Mouse (Mus musculus): Measurements from ENCODE around the gene Anapc11. TPM values are rescaled to one million over a fixed set of nuclear protein-coding genes. Genes with fewer than 3 reads are reported as not detected.

The Anapc11 gene
- total RNA-seq, 2 experiments from 2014 or later = 21.9 to 110 TPM

DNA sequence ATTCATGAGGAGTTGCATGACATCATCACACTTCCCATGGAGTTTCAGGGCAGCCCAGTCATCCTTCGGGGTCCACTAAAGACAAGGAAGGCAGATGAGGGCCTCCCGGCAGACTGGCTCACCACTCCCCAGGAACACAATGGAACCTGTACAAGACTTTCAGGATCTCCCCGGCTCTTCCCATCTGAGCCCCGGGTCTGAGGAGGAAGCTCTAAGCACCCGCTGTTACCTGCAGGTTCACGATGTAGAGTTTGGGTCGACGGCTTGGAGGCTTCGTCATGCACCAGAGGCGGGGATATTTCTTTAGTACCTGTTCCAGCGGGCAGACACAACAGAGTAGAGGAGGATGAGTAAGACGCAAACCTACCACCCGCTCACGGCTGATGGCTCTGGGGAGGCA lies 22.0 kb downstream of the Anapc11 start:
- ATAC-seq (replicated peaks; ENCODE audit: low FRiP score, low TSS enrichment, poor library complexity, severe bottlenecking) = no peak

DNA sequence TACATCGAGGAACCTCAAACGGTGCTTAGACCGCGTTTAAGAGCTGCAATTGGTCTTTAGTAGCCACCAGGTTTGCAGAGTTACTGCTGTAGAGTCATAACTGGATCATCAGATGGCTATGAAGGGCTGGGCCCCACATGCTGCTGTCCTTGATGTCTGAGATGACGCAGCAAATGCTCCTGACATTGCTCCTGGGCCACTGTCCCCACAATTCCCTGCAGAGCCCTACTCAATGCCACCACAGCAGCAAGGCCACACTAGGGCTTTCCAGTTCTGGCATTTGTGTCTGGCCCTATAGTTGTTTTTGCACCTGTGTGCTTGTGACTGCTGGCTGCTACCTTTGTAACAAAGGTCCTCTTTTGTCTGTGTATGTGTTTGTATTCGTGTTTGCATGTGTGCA lies 24.6 kb downstream of the Anapc11 start:
- ATAC-seq (replicated peaks; ENCODE audit: low FRiP score, low TSS enrichment, poor library complexity, severe bottlenecking) = no peak

DNA sequence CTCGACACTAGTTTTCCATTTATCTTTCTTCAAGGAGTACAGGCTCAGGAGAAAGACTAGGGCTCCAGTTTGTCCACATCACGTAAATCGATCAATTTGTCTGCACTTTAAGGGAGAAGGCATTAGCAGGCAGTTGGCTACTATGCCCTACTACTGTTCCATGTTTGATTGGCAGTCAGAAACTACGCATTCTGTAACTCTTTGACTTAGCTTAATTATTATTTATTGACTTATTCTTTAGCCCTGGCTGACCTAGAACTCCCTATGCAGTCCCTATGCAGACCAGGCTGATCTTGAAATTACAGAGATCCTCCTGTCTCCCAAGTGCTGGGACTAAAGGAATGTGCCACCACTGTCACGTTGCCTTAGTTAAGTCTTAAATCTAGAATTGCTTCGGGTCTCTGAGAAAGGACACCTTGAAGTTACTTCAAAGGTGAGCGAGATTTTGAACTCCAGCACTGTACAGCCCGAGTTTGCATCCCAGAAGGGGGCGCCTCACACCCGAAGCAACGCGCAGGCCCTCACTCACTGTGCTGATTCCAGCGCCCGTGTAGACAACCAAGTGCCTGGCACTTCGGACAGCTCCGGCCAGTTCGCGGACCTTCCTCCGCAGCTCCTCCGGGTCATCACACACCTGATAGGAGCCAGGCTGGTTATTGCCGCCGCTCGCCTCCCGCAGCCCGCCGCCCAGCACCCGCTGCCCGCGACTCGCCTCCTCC lies 25.9 kb downstream of the Anapc11 start:
- ATAC-seq (replicated peaks; ENCODE audit: low FRiP score, low TSS enrichment, poor library complexity, severe bottlenecking) = 0 out of 2 replicates have a peak, but pooled peaks have one; percentile 33

DNA sequence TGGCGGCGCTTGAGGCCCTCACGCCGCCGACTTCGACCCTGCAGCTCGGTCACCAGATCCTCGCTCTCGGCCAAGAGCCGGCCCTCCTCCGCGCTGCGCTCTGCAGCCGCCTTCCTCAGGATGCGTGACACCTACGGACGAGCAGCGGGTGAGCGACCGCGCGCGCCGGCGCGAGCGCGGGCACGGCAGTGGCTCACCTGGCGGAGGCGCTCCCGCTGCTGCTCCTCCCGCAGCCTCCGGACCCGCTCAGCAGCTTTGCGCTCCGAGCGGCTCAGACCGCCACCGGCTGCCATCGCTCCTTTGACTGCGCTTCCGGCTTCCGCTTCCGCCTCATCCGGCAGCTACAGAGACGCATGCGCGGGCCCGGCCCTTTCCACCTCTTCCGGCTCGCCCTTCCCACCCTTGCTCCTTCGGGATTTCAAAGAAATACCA lies 26.5 kb downstream of the Anapc11 start:
- peak; percentile 50 for ATAC-seq (replicated peaks; ENCODE audit: low FRiP score, low TSS enrichment, poor library complexity, severe bottlenecking)

DNA sequence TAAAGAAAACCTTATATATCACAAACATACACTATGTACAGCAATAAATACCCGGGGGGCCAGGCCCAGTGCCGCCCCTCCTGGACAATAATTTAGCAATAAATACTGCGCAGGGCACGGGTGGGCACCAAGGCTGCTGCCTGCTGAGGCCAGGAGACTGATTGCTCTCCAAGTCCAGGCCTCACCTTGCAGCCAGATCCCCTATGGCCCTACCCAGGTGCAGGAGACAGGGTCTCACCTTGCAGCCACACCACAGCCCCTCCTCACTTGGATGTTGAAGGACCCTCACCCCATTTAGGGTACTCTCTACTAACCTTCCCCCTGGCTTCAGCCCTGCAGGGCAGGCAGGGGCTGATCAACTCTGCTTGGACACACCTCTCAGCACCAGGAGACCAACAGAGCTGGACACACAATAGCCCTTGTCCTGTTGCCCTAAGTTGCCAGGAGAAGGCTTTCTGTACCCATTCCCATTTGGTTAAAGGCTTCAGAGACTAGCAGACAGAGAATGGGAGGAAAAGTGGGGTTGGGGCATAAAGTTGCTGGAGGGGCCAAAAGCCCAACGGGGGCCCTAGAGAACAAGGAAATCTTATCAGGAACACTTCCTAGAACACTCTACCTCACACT lies 27.0 kb downstream of the Anapc11 start, which contains the start of gene Sirt7:
Gene Sirt7, minus strand, starts transcription at position 89 of the 624 bp plus-strand sequence.
- ATAC-seq (replicated peaks; ENCODE audit: low FRiP score, low TSS enrichment, poor library complexity, severe bottlenecking) = no peak

DNA sequence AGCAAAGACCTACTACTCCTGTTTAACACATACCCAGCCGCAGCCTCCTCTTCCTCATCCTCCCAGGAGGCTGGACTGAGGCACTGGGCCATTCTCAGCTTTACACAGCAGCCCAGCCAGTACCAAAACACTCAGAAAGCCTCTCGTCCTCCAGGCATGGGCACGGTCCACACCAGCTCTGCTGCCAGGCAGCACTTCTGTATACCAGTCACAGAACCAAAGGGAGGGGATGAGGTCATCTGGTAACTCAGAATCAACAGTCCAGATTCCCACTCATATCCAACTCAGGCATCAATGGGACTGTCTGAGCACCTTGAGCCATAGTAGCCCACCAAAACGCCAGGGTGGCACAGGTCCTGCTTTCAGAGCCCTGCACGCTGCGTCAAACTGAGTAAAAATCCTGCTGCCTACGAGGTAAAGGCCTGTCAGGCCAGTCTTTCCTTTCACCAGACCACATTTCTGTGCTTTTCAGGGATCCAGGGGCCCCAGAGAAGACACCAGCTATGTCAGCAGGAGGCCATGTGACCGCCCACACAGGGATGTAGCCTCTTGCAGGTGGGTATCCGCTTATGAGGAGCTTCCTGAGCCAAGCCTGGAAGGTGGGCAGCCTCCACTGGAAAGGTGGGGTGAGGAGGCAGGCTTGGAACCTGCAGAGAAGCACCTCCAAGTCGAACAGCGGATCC lies 28.7 kb downstream of the Anapc11 start:
- no peak for ATAC-seq (replicated peaks; ENCODE audit: low FRiP score, low TSS enrichment, poor library complexity, severe bottlenecking)

DNA sequence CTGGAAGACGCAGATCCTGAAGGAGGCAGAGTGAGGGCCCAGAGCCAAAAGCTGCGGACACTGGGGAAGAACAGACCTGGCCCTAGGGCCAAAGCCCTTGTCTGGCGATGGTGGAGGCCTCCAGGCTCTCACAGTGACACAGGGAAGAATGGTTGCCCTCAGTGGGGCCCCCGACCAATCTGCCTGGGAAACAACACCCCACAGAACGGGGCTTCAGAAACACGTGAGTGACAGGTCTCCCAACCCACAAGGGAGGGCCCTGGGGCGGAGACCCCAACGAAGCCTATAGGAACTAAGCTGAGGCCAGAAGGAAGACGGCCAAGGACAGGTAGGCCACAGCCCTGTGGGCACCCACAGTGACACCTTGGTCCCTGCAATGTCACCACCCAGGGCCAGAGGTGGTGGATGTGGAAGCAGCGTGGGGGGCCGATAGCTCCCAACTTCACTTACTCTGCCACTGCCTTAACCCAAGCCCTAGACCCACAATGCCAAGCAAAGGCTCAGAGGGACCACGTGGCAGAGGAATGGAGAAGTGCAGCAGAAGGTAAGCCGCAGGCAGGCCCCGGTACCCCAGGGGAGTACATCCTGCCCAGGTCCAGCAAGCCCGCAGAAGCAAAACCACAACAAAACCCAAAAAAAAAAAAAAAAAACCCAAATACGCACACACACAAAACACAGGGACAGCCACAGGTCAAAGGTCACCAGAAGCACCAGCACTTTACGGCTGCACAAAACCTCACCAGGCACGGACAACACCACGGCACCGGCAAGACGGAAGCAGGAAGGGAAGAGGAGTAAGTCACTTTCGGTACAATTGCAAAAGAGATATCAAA lies 29.5 kb downstream of the Anapc11 start:
- ATAC-seq (replicated peaks; ENCODE audit: low FRiP score, low TSS enrichment, poor library complexity, severe bottlenecking) = no peak

DNA sequence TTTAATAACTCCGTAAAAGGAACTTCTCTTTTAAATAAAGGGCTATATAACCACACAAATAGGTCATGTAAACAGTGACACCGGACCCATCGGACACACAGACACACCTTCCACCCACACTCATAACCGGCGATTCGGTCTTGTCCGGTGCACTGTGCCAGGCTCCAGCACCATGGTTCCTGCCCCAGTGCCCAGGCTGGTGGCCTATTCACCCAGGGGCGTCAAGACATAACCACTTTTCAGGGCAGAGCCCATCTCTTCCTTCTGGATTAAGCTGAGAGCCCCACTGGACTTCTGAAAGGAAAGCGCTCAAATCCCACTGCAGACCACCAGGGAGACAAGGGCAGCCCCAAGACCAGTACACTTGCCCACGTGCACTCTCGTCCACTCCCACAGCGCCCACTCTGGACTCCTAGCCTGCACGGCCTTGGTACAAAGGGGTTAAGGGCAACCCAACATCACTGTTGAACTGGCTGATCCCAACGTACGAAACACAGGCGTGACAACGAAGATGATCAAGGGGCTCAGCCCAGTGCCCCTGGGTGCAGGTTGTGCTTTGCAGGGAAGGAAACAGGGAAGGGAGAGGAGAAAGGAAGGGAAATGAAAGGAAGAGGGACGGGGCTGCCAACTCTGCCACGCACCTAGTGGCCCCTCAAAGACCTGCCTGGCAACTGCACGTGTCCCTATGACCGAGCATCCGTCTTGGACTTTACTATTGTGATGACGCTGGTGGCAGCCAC lies 30.6 kb downstream of the Anapc11 start:
- no peak for ATAC-seq (replicated peaks; ENCODE audit: low FRiP score, low TSS enrichment, poor library complexity, severe bottlenecking)

DNA sequence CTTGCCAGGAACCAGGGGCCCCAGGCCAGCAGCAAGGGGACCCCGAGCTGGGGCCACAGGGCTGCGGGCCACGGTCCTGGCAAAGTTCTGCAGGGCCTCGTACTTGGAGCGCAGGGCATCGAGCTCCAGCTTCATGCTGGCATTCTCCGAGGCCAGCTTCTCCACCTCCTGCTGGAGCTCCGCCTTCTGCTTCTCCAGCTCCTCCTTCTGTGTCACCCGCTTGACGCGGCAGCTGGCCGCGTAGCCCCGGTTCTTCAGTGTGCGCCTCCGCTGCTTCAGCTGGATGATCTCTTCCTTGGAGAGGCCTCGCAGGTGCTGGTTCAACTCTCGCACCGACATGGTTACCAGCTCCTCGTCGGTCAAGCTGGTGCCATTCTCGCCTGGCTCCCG lies 31.1 kb downstream of the Anapc11 start:
- ATAC-seq (replicated peaks; ENCODE audit: low FRiP score, low TSS enrichment, poor library complexity, severe bottlenecking) = peak; percentile 48

DNA sequence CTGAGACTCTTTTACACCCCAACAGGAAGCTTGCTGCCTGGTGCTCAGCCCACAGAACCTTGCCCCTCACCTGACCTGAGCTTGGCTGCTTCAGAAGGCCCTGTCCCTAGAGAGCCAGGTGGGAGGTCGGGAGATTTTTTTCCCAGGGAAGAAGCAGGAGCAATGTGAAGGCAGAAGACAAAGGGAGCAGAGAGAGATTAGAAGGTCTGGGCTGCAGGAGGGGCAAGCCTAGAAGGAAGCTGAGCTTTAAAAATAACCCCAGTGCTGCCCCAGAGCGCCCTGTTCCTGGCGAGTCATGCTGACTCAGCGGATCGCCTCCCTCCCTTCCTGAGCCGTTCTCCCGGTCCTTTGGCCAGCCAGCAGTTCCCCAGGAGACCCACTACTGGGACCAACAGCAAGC lies 31.7 kb downstream of the Anapc11 start:
- ATAC-seq (replicated peaks; ENCODE audit: low FRiP score, low TSS enrichment, poor library complexity, severe bottlenecking) = no peak

DNA sequence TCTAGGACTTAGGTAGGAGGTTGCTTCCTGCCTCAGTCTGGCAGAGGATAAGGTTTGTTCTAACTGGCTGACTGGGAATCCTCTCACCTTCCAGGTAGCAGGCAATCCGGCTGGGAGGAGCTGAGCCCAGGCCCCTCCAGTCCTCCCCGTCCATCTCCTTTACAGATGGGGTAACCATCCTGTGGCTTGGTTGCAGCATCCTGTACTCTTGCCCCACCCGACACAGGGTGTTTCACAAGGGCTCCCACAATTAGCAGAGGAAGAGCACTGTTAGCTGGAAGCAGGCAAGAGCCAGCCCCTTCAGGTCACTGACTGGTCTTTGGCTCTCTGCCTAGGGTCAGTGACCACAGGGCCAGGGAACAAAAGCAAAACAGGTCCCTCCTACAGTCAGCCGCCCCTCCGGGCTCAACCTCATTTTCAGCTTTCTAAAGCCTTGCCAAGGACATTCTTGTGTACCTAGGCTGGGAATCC lies 32.2 kb downstream of the Anapc11 start:
- no peak for ATAC-seq (replicated peaks; ENCODE audit: low FRiP score, low TSS enrichment, poor library complexity, severe bottlenecking)

DNA sequence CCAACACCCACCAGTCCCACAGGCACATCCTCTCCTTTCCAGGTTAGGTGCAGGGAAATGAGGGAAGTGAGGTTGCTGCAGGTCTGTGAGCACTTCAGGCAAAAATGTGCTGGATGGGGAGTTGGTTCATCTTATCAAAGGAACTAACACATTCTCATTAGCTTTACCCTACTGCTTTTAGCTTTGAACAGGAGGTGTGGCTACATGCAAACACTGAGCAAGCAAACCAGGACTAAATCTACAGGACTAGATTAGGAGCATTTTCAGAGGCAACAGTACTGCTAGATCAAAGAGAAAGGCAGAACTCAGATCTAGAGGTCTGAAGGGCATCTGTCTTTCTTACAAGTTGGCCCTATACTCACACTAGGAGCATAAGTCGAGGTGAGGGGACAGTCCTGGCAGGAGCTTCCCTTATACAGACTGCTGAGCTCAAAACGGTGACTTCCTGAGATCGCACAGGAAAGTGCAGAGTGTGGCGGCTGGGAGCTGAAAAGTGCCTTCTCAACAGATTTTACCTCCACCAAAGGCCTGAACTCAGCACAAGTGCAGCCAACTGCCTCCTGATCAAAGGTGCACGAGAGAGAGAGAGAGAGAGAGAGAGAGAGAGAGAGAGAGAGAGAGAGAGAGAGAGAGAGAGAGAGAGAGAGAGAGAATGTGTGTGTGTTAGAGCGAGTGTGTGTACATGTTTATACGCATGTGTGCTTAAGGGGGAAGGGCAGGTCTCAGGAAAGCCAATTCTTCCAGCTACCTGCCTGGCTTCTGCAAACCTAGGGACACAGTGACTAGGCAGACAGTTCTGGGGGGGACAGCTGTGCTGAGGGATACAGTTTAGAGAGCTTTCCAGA lies 32.9 kb downstream of the Anapc11 start:
- ATAC-seq (replicated peaks; ENCODE audit: low FRiP score, low TSS enrichment, poor library complexity, severe bottlenecking) = no peak

DNA sequence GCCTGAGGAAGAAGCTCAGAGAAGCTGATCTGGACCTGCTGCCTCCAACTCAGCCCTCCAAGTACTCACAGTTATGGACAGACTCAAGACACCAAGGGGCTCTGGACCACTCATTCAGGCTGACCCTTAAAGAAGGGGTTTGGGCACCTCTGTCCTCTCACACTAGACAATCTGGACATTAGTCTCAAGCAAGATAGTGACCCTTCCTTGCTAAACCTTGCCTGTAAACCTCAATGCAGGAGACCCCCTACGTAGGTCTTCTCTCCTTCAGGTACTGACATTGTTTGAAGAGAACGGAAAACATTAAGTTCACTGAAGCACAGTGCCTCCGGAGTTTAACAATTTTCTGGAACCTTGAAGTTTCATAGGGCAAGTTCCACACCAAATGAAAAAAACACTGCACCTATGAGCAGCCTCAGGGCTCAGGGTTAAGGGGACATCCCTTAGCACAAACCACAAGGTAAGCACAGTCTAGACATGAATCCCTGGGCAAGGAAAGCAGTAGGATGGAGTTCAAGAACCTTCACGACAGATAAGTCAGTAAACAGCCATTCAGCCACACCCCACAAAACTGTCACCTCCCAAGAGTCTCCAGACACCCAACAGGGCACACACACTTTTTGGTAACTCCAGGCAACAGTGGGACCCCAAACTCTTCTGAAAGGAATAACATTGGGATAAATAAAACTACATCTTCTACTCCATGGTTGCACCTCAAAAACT lies 33.7 kb downstream of the Anapc11 start:
- no peak for ATAC-seq (replicated peaks; ENCODE audit: low FRiP score, low TSS enrichment, poor library complexity, severe bottlenecking)

DNA sequence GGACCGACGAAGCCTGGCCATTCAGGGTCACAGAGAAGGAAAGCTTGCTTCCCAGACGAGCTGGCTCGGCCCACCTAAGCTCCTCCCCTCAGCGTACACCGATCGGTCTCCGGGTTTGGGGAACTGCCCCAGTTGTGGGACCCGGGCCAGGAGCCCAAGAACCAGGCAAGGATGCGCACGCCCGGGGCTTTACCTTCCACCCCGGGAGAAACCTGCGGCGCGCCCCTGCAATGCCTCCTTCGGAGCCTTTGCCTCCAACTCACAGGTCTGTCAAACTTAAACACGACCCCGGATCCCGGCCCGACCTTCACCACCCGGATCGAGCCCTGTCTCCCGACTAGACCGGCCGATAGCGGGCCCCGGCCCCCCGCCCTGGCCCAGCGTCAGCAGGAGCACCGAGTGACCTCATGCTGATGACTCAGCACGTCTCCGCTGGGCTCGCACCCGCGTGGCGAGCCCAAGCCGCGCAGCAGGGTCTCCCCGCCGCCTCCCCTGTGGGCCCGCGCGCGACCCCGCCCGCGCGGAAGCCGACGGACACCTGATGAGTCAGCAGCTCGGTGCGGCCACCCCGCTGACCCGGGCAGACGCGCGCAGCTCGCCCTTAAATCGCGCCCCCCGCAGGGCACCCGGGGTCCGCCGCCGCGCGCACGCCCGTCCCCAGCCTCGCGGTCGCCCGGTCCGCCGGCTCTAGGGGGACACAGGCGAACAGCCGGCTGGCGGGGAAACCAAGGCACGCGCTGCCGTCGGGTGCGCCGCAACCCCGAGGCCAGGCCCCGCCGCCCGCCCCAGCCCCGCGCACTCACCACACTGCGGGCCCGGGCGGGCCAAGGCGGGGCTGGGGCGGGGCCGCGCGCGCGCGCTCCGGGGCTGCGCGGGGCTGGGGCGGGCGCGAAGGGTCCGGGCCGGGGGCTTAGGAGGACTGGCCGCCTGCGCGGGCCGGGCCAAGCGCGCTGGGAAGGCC lies 34.6 kb downstream of the Anapc11 start:
- ATAC-seq (replicated peaks; ENCODE audit: low FRiP score, low TSS enrichment, poor library complexity, severe bottlenecking) = peak; percentile 36

DNA sequence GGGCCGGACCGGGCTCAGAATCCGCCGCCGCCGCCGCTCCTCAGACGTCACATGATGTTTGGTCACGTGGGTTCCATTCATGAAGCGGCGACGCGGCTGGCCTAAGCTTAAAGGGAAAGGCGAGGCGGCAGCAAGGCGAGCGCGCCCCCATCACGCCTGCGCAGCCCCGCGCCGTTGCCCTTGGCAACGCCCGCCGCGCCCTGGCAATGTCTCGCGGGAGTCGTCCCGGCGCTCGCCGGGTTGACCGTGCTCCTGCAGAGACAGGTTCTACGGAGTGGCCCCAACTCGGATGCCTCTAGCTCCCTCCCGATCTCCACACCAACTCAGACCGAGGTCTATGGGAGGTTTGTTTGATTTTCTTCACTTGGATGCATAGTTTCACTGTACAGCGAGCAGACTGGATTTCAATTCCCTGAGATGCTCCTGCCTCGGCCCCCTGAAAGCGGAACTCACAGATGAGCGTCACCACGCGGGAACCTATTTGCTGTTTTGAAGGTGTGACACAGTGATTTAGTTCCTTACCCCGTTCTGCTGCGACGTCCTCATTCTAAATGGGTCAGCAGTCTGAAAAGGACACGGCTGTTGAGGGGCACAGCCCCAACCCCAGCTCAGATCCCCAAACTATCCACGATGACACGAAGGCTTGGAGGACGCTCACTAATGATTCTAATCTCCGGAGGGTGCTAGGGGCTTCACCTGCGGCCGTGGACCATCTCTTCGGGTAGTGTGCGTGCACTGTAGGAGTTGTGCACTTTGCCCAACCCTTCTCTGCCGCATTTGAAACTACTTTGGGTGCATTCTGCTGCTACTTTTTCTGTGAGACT lies 35.5 kb downstream of the Anapc11 start, which contains the start of gene Mafg:
Gene Mafg, minus strand, starts transcription at position 81 of the 824 bp plus-strand sequence.
- ATAC-seq (replicated peaks; ENCODE audit: low FRiP score, low TSS enrichment, poor library complexity, severe bottlenecking) = peak; percentile 52
